Mouse (Mus musculus) yolk sac, embryonic 10.5 days (tissue): ENCODE measurements at regions not wholly inside any gene's neighbourhood (a gene's known extent, or its start where the extent isn't known, plus 50 kb on each side); places are given as distances from the start of the nearest gene placed in this dataset.

Experiments
- DNase-seq: peaks from one replicate; pipeline ENCODE4 v3.0.0-alpha.2; 2017; ENCODE audit warnings: low spot score

DNA sequence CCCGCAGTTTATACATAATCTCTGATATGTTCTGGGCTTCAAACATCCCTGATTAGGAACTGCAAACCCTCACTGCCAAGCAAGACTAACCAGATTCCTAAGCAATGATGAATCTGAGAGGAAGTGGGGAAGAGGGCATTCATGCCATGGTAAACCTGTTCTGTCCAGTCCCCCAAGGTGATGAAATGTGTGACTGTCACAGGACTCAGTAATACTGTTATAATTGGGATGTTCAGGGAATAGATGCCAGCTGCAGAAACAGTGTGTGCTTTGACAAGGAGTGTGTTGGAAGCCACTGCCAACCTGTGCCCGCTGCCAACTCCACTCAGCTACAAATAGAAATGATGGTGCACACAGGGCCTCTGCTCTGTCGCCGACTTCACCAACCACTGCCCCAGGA is 466.0 kb downstream of the Efna5 start:
- no peak for DNase-seq

DNA sequence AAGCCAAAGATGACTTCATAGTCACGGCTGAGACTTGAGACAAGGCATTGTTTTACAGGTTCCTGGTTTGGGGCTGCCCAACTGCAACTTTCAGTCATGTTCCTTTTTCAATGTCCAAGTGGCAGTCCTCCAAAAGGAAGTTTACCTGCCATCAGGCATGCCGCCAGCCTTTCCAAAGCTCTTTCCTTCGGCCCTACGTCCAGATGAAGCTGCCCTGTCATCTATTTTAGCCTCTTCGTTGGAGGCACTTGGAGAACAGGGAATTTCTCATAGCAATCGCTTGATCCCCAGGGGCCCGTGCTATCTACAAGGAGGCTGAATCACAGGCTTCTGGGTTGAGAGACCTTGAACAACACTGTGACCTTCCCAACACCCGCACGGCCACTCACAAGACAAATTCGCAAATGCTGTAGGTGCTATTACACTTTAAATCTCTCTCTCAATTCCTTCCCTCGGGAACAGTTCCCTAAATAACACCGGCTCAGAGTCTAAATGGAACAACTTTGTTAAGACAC is 468.4 kb downstream of the Efna5 start:
- DNase-seq: no peak

DNA sequence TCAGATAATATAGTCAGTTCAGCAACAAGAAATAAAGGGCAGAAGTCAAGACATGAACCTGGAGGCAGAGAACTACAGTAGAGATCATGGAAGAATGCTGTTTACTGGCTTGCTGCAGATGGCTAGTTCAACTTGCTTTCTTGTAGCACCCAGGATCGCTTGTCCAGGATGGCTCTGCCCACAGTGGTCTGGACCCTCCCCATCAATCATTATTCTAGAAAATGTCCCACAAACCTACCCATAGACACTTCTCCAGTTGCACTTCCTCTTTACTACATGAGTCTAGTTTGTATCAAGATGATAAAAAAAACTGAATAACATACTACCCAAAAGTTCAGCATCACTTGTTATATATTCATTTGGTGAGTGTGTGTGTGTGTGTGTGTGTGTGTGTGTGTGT is 477.4 kb downstream of the Efna5 start:
- DNase-seq: no peak

DNA sequence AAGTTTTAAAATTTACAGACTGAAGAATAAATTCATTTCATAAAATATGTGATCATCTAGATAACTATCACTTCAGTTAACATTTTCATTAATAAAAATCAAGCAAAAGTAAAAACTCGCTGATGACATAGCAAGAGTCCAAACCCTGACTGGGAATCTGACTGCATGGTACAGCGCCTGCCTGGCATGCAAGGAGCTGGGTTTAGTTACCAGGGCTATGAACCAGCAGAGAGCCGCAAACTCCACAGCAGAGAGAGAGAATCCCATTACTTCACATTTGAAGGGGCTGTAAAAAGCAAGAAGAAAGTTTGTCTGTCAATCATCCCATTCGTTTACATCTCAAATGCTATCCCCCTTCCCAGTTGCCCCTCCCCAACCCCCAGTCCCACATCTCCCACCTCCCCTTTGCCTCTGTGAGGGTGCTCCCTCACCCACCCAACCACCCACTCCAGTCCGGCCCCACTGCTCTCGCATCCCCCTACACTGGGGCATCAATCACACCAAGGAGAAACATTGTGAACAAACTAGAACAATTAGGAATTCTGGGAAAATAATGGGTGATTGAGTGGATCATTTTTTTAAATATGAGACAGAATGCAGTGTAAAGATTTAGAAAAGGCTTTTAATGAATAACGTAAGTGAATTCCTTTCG is 487.6 kb downstream of the Efna5 start:
- DNase-seq: no peak

DNA sequence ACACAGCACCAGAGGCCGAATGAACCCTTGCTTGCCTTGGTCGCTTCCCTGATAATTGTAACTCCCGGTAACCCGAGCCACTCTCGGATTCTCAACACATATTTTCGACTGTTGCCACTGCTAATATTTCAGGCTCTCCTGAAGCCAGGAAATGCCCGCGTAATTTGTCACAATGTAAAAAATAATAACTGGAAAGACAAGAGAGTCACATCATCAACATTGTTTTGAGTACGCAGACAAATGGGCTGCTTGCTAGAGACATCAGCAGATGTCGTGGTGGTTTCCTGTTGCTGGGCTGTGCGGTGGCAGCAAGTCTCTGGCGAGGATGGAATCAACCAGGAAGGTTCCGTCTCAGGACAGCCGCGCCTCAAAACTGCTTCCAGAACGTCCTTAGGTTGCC is 497.1 kb downstream of the Efna5 start:
- DNase-seq: no peak

DNA sequence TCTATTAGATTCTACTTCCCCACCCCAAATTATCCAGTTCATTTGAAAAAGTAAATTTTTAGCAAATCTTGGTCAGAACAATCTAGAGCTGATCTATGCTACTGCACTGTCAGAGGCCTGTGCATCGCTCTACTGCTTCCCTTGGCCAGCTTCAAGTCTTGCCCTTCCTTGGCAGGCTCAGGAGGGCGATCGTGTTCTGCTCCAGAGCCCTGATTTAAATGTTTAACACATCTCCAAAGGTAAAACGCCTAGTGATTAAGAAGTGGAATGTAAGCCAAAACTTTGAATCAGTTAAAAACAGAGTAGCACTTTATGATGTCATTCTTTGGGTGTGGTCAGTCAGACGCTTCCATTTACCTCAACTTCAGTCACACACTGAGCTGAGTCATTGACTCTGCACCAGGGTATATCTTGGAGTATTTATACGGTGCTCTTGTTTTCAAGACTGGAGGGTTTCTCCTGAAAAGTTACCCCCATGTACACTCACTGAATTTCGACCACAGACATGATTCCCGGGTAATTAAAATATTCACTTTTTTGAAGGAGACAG is 502.2 kb downstream of the Efna5 start:
- no peak for DNase-seq

DNA sequence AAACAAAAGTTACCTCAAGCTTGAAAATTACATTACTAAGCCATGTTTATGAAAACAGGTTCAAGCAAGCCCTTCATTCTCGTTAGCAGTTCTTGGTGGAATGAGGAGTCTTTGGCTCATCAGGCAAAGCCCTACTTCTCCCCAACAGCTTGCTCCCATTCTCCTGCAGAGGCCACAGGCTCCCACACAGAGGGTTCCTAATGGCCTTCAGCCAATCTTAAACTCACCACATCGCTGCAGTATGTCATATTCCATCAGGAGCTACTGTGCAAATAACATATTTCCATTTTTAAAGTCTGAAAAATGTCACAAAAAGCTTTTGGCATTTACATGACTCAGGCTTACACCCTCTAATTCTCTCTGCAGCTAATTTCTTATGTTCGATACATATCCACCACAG is 512.0 kb downstream of the Efna5 start:
- DNase-seq: no peak

DNA sequence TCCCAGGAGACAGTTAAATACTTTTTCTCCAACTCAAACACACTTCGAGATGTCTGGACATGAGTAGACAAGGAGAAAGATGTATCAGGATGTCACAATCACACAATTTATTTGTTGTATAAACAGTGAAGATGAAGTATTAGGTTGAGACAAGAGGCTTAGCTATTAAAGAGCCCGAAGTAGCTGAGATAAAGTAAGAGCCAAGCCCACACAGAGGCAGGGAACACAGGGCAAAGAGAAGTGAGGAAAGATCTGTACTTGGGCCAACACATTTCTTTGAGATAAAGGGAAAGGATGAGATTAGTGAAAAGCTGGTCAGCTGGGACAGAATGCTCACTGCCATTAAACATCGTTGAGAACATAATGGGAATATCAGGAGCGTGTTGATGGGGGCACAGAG is 513.2 kb downstream of the Efna5 start:
- no peak for DNase-seq

DNA sequence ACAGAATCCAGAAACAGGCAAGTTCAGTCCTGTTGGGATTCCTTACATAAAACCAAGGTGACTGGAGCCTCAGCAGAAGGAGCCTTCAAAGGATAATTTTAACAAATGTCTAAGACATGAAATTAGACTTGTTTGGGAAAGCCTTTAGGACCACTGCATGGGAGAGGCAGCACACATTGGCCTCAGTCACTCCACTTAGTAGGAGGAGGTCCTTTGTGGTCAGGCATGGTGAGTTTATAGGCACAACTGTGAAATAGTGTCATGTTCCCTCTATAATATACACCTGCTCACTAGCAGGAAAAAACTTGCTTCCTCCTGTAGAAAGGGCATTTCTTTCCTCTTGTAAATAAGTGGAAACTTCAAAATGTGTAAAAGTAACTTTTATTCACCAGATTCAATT is 522.8 kb downstream of the Efna5 start:
- no peak for DNase-seq

DNA sequence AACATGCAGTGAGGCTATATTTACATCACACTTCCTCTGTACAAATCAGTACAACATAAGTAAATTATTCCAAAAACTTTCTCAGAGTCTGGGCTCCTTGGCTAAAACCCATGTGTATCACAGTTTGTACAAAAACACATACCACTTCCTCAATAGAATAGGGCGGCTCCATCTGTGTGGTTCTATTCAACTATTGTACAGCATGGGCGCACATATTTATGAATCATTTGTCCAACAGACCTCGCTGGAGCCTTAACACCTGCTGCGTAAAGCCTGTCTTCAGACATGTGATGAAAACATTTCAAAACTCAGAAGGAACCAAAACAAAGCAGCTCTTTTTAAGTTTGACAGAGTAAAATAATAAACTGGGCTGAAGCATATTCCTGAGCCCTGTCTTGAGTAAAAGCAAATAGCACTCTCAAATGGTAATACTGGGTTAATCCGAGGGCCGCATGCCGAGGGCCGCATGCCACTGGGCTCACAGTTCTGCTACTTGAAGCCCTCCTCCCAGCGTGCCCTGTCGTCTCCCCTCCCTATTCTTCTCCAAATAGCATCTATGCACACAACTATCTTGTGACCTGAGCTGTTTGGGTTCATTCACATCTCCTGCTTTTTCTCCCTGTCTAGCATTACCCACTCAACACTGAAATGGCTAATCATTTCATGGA is 543.1 kb downstream of the Efna5 start:
- DNase-seq: no peak

DNA sequence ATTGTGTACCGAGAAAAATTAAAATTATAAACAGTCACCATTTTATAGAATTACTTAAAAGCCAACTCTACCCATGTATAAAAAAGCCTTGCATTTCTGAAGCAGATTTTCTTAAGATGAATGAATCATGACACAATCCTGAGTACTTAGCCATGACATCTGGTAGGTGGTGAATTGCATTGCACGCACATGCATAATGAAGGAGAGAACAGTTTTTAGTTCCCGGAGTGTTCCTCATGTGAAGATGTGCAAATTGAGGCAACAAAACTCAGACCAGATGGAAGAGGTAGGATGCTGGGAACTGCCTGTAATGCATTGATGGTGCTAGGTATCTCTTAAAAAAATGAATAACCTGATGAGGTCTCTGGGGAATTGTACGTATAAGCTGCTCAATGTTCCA is 550.9 kb downstream of the Efna5 start:
- DNase-seq: no peak

DNA sequence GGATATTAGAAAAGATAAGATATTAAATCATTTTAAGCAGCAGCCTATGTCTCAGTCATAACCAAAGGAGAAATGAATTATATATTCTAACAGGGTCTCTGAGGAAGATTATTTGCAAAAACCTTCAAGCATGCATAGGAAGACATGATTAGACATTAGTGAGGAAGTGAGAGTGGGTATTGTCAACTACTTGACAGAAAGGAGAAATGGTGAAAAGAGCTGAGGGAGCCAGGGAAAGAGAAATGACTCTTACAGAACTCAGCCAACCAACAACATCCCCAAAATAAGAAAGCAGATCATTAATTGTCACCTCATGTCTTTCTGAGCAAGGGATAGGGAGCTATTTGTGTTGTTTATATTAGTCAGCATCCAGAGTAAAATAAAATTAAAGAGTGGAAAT is 554.3 kb downstream of the Efna5 start:
- DNase-seq: no peak

DNA sequence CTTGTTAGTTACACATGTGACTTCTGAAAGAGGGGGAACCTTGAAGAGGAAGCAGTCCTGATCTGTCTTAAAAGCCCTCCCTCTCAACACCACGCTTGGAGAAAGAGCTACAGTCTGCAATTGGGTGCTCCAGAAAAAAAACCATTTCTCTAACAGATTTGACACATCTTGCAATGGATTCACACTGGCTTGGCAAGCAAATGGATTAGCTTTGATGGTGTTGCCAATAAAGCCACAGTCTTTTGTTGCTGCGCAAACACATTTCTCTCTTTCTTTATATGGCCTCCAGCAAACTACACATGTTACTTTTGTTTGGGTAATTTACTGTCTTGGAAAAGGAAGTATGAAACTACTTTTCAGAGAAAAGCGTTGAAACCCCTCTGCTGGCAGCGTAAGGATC is 562.1 kb downstream of the Efna5 start:
- DNase-seq: no peak

DNA sequence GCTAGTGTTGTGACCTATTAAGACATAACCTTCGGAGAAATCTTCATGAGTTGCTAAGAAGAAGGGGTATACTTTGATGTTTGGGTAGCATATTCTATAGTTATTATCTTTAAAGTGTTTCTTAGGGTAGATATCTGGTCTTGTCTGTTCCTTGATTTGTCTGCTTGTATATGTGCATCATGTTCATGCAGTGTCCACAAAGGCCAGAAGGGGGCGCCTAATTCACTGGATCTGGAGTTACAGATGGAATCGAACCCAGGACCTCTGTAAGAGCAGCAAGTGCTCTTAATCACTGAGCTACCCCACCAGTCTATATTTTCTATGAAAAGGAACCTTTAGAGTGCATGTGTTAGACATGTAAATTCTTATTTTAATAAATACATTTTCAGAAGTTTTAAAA is 571.1 kb downstream of the Efna5 start:
- no peak for DNase-seq

DNA sequence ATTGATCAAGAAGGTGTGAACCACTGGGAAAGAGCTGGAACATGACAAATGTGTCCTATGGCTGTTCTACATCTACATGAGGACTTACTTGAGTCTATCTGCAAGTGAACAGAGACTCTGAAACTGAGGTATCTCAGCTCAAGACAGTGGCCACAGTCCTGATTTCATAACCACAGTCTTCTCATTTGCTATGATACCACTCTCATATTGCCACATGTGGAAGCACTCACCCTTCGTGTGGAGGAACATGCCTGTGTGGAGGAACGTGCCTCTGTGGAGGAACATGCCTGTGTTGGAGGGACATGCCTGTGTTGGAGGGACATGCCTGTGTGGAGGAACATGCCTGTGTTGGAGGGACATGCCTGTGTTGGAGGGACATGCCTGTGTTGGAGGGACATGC is 574.0 kb downstream of the Efna5 start:
- DNase-seq: no peak

DNA sequence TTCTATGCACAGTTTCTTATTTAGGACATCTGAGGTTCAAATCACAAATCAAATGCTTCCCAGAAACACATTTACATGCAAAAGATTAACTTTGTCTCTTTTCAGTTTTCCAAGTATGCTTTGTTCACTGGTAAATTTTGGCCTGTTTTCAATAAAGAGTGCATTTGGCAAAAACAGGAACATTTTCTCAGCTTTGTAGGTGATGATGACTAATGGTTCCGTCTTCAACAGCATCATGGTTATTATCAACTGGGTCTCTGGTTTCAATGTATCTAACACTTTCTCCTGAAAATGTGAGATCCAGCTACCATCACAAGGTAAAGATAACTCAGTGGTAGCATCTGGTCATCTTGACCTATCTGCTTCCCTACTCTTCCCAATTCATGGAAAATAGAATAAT is 574.6 kb downstream of the Efna5 start:
- no peak for DNase-seq

DNA sequence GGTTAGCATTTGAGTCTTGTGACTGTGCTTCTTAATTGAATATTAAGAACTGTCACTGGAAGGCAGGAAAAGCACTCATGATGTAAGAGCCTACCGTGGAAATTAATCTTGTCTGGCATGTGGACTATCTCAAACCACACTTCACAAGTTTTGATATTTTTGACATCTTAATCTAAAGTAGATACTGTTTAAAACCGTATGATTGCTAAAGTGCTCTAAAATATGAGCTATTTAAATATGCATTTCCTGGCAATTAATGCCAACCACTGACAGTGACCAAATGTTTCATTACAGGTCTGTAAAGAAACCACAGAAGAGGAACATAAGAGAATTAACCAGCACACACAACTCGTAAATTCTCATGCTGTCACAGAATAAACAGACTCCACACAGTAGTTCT is 576.0 kb downstream of the Efna5 start:
- DNase-seq: no peak

DNA sequence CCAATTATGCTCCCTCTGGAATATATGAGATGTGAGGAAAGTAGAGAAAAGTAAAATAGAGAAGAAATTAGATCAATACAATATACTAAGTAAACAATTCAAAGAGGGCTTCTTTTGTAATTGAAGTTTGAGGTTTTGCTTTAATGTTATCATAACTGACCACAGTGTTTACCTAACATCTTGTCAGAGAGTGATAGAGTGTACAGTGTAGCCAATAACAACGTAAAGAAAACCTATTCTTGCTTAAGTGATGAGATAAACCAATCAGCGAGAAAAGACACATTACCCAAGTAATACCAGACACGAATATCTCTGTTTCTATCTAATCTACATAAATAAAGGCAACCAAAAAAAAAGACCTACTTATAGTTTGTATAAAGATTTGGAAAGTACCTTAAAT is 577.0 kb downstream of the Efna5 start:
- DNase-seq: no peak

DNA sequence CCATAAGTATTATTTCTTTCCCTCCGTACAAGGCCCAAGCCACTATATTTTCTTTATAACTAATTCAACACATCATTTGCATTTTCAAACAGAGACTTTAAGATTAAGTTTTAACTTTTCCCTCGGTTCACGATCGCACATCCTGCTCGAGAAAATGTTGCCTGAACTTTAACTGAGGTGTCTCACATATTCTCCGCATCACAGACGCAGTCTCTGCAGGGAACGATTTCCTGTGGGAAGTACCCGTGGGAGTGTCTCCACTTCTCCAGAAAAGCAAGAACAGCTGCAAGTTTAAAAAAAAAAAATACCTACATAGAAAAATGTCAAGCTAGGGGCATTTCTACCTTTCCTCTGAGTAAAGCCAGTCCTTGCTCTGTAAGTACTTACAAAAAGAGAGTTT is 581.2 kb downstream of the Efna5 start:
- no peak for DNase-seq

DNA sequence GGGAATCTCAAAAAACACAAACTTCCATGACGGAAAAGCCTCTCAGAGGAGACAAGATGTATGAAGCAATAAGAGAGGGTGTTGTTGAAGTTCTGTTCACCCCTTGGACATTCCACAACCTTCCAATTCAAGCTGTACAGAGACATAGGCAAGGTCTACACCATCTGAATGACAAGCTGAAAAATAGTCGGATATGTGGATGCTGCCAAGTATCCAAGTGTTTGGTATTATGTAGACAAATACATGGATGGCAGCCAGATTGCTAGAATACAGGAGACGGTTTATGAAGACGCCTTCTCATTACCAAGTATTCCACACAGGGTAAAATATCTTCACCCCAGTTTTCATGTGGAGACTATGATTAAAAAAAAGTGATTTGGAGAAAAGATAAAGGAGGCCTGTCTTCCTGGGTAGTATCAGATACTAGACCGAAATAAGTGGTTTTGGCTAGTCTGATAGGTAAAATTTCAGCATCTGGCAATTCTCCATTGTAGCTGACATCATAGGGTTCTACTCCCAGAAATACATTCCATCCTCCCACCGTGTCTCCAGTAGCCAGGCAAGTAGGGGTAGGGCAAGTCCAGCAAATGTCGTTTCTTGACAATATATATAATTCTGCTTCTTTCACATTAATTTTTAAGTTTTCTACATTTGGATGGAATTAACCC is 583.6 kb downstream of the Efna5 start:
- no peak for DNase-seq

DNA sequence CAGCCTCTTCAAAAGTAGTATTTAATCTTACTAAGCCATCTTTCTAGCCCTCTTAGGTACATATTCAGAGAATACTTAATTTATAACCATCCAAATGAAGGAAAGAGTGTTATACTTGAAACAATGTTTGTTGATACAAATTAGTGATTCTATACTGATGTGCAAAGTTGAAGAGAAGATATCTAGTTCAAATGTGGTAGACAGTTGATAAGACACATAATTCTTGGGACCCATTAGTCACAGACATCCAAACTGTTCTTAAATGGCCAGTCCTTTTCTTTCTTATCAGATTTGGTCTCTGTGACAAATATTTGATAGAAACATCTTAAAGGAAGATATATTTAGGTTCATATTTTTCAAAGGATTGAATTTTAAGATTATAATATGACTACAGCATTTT is 585.7 kb downstream of the Efna5 start:
- no peak for DNase-seq

DNA sequence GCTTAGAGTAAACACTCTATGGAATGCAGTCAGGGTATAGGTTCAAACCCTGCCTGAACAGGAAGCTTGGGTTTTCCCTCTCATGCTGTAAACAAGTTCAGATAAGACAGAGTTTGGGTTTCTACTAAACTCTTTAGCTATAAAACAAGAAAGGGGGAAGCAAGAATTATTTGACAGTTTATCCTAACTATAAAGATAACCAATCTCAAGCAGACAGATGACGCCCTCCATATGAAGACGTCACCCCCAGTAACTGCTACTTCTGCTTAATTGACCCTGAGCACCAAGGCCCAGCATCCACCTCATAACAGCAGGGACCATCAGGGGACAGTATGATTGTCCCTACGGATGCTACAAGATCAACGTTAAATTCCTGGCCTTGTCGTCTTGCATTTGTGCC is 588.4 kb downstream of the Efna5 start:
- no peak for DNase-seq

DNA sequence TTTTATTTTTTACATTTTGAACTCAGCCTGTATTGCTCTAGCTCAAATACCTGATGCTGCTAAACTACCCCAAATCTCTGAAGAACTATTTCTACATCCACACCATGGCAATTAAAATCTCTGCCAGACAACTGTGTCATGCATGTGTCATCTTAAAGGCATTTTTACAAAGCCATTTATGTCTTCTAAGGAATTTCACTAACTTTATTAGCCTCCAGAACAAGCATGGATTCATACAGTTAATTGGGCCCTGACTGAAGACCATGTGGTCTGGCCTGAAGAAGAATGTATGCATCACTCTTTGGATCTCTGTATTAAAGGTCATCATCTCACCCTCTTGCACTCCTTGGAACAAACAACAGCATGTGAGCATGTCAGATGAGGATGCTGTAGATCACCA is 593.5 kb downstream of the Efna5 start:
- DNase-seq: no peak
